Mouse (Mus musculus) cerebellum, adult 8-10 months (tissue): ENCODE results near the gene Golt1a.
A peak's percentile ranks its signal among the peaks of the same experiment; 100 is the strongest.

Experiments used
- DNase-seq: peaks from one replicate; pipeline ENCODE4 v3.0.0; 2022

The Golt1a gene

GRCm38 (mm10) chr1:133351762-133352161, 42.2 kb downstream of the Golt1a start:
- no peak for DNase-seq

- peak; percentile 76 for DNase-seq
Observed at GRCm38 (mm10) chr1:133353371-133353809, 43.8 kb downstream of the Golt1a start.

GRCm38 (mm10) chr1:133355469-133355868, 45.9 kb downstream of the Golt1a start:
- no peak for DNase-seq

GRCm38 (mm10) chr1:133355912-133356311, 46.3 kb downstream of the Golt1a start:
- DNase-seq = no peak

- no peak for DNase-seq
Observed at GRCm38 (mm10) chr1:133356330-133356729, 46.7 kb downstream of the Golt1a start.

- no peak for DNase-seq
Observed at GRCm38 (mm10) chr1:133361006-133361405, 51.4 kb downstream of the Golt1a start.

GRCm38 (mm10) chr1:133362103-133362502, 52.5 kb downstream of the Golt1a start:
- no peak for DNase-seq

- DNase-seq = peak; percentile 34
Observed at GRCm38 (mm10) chr1:133363276-133364021, 53.8 kb downstream of the Golt1a start, which contains the start of gene Etnk2. TSS of gene Etnk2 (plus strand) at chr1:133363572.

GRCm38 (mm10) chr1:133364022-133364630, 54.5 kb downstream of the Golt1a start:
- no peak for DNase-seq

- no peak for DNase-seq
Observed at GRCm38 (mm10) chr1:133364890-133365289, 55.3 kb downstream of the Golt1a start.

- DNase-seq = no peak
Observed at GRCm38 (mm10) chr1:133366951-133367605, 57.5 kb downstream of the Golt1a start.

GRCm38 (mm10) chr1:133367606-133368488, 58.2 kb downstream of the Golt1a start:
- DNase-seq = no peak

GRCm38 (mm10) chr1:133368644-133369043, 59.0 kb downstream of the Golt1a start:
- DNase-seq = no peak

GRCm38 (mm10) chr1:133370352-133370751, 60.8 kb downstream of the Golt1a start:
- DNase-seq = no peak

GRCm38 (mm10) chr1:133371431-133371830, 61.8 kb downstream of the Golt1a start:
- no peak for DNase-seq

GRCm38 (mm10) chr1:133372113-133372512, 62.5 kb downstream of the Golt1a start:
- no peak for DNase-seq
